Mouse (Mus musculus) spleen, postnatal 10 days (tissue): ENCODE data around the gene Emc9.
A peak's percentile ranks its signal among the peaks of the same experiment; 100 is the strongest.

Experiments
- DNase-seq, 2 experiments: peaks; one replicate each; pipeline ENCODE4 v3.0.0; 2021 to 2022; ENCODE audit warnings: low spot score in 2 of 2

Emc9 gene

DNA sequence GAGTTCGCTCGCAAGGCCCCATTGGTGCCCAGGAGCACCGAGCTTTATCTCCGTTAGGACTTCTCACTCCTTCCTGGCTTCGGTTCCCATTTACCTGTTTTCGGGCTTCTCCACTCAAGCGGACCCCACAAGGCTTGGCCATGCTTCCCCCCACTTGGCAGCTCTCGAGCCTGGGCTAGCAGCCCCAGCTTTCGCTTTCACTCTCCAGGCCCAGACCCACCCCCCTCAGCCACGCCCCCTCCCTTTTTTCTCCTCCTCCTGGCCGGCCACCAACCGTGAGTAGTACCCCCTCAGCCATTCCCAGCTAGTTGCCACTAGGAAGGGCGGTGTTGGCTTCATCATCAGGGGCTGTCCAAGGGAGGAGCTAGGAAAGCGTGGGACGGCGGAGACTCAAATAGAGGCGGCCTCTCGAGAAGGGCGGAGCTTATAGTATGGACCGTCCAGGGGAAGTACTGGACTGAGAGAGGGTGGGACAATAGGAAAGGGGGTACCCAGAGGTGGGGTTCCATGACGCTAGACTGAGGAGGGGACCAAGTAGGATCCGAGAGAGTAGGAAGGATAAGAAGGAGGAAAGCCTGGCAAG, 5.7 kb upstream of the Emc9 start, which contains the start of gene Psme2:
Psme2 (minus strand) TSS at position 366 of the 583 bp plus-strand sequence.
- peak in 1 of 2 experiments; percentile 84 for DNase-seq

GRCm38 (mm10) chr14:55589771-55590448, 4.8 kb upstream of the Emc9 start:
- no peak for DNase-seq

GRCm38 (mm10) chr14:55589271-55589670, 4.2 kb upstream of the Emc9 start:
- no peak for DNase-seq

- no peak for DNase-seq
Measured at GRCm38 (mm10) chr14:55586149-55586548, 1.0 kb upstream of the Emc9 start.

DNA sequence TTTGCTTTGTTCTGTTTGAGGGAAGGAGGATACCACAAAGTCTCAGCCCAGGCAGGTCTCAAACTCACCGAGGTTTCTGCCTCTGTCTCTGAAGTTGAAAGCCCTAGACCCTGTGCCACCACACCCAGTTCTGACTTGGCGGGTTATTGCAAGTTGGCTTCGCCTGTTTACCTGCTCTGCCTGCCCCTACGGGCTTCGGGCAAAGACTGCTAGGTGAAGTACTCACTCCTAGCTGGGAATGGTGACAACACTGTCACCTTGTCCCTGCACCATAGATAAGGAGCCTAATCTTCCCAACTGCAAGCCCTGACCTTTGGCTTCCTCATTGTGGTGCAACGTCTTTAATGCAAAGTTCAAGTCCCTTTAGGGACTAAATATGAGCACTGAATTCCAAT, 461 bp upstream of the Emc9 start:
- peak; percentile 42 to 45 for DNase-seq

GRCm38 (mm10) chr14:55584303-55584701, 800 bp downstream of the Emc9 start:
- no peak for DNase-seq

- DNase-seq, result peak in 1 of 2 experiments; percentile 55
Measured at GRCm38 (mm10) chr14:55581981-55582681, 3.0 kb downstream of the Emc9 start.

DNA sequence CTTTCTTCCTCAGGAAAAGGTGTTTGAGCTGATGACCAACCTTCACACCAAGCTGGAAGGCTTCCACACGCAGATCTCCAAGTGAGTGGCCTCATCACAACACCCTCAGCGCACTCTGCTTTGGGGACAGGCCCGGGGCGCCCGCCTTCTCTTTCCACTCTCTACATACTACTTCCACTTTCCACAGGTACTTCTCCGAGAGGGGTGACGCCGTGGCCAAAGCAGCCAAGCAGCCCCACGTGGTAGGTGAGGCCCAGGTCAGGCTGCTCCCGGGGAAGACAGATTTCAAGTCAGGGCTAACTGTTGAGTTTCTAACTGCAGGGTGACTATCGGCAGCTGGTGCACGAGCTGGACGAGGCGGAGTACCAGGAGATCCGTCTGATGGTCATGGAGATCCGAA, 4.4 kb downstream of the Emc9 start:
- no peak for DNase-seq

- DNase-seq, result no peak
Measured at GRCm38 (mm10) chr14:55579511-55580496, 5.3 kb downstream of the Emc9 start.

DNA sequence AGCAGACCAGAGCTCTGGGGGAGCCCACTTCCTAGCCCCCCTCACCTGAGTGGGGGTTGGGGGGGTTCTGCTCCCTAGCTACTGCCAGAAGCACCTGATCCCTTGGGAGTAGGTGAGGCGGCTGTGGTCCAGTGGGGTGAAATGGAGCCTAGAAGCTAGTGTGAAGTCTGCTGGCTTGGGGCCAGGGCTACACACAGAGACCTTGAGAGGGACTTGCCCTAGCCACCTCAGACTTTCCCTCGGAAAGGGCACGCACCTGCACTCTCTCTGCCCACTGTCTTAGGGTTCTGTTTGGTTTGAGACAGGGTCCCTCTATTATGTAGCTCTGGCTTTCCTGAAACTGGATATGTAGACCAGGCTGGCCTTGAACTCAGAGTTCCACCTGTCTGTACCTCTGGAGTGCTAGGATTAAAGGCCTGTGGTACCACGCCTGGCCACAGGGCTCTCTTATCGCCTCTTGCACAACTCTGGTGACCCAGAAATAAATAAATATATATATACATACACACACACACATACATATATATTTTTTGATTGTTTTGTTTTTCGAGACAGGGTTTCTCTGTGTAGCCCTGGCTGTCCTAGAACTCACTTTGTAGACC, 6.3 kb downstream of the Emc9 start:
- DNase-seq, result peak; percentile 64 to 75

GRCm38 (mm10) chr14:55577871-55578667, 7.0 kb downstream of the Emc9 start, which contains the start of gene Psme1:
TSS of gene Psme1 (plus strand) at chr14:55578123.
- peak; percentile 71 to 81 for DNase-seq

- no peak for DNase-seq
Measured at GRCm38 (mm10) chr14:55576376-55576775, 8.7 kb downstream of the Emc9 start.

GRCm38 (mm10) chr14:55575711-55576110, 9.4 kb downstream of the Emc9 start:
- DNase-seq, result no peak

DNA sequence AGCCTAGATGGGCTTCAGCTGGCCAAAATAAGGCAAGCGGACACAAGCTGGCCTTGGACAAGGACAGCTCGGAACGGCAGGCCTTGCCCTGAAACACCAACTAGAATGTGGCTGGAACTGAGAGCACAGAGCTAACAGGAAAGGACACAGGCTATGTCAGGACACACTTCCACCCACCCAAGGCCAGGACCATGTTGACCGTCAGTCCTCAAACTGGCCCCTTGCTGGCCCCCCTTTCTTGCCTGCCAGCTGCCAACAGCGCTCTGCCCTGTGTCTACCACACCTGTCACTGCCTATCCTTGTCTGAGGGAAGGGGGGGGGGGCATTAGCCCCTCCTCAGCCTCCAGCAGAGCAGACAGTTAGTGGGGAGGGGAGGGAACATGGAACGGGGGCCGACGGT, 9.8 kb downstream of the Emc9 start, which contains the start of gene Fitm1:
Fitm1 (plus strand) TSS at position 316 of the 400 bp plus-strand sequence.
- no peak for DNase-seq

- no peak for DNase-seq
Measured at GRCm38 (mm10) chr14:55571760-55572159, 13.3 kb downstream of the Emc9 start.

DNA sequence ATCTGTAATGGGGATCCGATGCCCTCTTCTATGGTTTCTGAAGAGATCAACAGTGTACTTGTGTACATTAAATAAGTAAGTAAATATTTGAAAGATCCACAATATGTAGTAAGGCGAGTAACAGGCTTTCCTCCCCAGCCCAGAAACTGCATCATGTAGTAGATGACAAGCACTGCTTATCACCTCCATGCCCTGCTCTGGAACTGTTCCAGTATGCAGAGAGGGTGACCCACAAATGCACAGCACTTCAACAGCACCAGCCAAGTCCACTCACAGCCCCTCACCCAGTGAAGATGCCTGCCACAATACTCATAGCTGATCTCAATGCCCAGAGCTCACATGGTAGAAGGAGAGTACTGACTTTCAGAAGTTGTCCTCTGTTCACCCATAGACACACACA, 14.5 kb downstream of the Emc9 start:
- no peak for DNase-seq

- no peak for DNase-seq
Measured at GRCm38 (mm10) chr14:55567496-55567895, 17.6 kb downstream of the Emc9 start.

DNA sequence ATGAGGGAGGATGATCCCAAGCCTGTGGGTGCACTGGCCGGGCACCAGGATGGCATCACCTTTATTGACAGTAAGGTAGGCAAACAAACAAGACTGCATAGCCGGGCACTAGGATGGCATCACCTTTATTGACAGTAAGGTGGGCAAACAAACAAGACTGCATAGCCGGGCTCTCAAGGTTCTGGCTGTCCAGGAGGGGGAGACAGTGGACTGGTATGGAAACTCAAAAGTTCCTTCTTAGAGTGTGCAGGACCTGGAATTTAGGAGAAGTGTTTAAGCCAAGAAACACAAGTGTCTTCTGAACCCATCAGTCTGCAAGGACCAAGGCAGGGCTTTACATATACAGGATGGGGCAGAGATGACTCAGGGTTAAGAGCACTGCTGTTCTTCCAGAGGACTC, 19.4 kb downstream of the Emc9 start:
- no peak for DNase-seq

DNA sequence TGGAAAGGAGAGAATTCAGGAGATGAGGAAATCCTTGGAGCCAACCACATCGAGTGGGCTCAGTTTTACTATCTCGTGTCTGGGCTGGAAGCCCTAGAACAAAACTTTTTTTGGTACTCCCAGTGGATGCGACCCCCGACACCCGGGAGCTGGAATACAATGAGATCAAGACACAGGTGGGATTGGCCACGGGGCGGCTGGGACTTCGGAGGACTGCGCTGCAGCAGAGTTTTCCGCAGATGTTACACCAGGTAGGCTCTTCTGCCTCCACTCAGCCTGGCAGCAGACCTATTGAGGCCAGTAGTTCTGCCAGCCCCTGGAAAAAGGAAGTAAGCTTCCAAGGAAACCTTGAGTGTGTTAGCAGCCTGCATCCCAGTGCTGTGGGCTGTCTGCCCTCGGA, 21.9 kb downstream of the Emc9 start:
- DNase-seq, result no peak

- no peak for DNase-seq
Measured at GRCm38 (mm10) chr14:55561860-55562259, 23.2 kb downstream of the Emc9 start.
